Mouse (Mus musculus) left cerebral cortex, postnatal 14 days (tissue): ENCODE data around the gene Wwox. TPM values are rescaled to one million over a fixed set of nuclear protein-coding genes. Genes with fewer than 3 reads are reported as not detected.
A peak's percentile ranks its signal among the peaks of the same experiment; 100 is the strongest.

Source experiments
- DNase-seq, 2 experiments: peaks; one replicate each; pipeline ENCODE4 v3.0.0; 2021 to 2022; ENCODE audit warnings: low spot score in 2 of 2, mixed read lengths in 1 of 2
- intact Hi-C: fragments of 180-260 bp; cut with DNase I; formaldehyde crosslinking; loops from one replicate; pipeline ENCODE4 v1.15.1; 2025
- total RNA-seq, 2 experiments: library from RNA; stranded (reverse); gene quantifications; 2 replicates each; pipeline ENCODE4 v1.2.3; 2021

Wwox gene
- total RNA-seq, 2 experiments from 2014 or later: 11.9 to 12.0 TPM

DNA sequence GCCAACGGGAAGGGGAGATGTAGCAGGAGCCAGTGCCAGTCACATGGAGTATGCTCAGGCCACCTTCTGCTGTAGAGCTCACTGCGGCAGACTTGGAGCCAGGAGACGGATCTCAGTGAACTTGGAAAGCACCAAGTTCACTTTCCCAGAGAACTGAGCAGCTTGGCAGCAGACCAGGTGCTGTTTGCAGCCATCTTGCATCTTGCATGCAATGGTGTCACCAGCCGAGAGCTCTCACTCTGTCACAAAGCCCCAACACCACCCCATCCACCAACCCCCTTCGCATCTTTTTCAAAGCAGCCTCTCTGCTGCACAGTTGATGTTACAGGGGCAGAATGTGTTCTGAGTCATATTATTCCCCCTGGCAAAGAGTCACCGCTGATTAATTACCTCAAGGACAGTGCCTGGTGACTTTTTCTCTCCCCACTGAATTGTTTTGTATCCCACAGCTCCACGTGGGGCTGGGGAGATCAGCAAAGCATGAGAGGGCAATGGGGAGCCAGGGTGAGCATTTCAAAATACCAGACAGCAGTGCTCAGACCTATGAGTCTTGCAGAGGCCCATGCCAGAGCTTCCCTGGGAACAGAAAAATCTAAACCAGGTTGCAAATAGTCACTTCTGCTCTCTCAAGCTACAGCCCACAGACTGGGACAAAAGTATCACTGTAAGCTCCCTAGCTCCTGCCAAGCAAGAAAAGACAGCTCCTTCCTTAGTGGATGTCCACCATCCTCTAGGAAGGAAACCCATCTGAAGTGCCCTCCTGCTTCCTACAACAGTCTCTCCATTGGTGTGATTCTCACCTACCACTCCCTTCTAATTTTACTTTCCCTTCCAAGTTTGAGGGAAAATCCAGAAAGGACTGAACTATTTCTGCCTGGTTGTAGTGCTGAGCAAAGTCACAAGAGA, 642.1 kb downstream of the Wwox start:
- intact Hi-C loops: no loop called here
- peak; percentile 5 to 14 for DNase-seq

DNA sequence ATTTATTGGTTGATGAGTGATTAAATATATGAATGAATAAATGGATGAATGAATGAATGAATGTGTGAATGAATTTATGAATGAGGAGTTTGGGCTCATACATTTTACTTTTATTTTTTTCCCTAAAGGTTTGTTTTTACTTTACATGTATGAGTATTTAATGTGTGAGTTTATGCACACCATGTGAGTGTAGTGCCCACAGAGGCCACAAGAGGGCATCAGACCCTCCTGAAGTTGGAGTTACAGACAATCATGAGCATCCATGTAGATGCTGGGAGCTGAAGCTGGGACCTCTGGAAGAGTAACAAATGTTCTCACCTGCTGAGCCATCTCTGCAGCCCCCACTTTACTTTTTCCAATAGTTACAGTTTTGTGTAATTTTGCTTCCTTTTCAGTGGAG, 648.7 kb downstream of the Wwox start:
- no peak for DNase-seq
- intact Hi-C loops: no loop called here

DNA sequence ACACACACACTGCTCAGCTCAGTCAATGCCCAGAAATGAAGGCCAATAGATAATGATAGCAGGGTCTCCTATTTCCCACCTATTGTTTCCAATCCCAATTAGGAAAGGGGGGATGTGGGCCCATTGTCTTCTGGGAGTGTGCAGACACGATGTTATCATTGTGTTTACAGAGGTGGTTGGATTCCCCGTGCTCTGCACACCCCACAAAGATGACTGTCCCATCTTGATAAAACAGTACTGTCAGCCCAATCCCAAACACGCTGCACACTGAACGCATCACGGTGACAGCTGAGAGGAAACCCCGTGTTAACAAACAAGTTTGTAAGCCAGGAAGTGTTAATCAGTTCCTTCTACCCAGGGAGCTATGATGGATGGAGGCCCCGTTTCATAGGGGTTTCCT, 650.3 kb downstream of the Wwox start:
- DNase-seq: no peak
- intact Hi-C loops: loop anchor here (10.0 kb wide), 1 partner anchor 615 kb away; the partner anchor contains the start of gene Maf

DNA sequence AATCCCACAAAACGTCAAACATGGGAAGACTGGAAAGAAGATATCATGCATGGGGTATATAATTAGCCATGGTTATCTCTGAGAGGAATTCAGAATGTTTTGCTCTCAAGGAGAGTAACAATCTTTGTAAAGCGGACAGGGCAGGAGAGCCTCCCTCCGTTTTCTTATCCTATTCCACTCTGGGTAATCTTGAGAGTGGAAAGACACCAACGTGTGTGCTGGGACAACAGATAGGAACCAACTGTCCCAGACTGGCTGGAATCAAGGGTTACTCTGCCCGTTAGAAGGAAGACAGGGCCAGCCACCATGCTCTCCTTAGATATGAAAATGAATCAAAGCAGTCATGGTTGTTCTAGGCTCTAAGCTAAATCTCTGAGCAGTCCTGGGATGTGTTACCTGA, 650.7 kb downstream of the Wwox start:
- intact Hi-C loops: loop anchor here (10.0 kb wide), 1 partner anchor 615 kb away; the partner anchor contains the start of gene Maf

DNA sequence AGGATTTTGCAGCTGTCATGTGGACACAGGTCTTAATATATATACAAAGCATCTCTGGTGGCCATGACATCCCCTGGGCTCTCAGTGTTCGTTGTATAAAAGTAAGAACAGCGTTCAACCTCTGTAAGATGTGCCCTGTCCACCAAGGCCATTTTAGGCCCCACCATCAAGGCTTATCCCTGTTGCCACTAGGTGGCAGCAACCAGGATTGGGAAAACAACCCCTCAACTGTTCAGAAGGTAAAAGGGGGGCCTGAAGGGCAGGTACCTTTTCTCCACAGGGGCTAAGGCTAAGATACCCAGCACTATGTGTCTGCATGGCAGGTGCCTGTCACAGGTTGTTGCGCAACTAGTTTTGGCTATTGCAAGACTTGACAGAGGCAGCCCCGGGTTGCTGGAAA, 656.1 kb downstream of the Wwox start:
- intact Hi-C loops: loop anchor here (5.0 to 10.0 kb wide), 2 partner anchors 62 to 609 kb away; partner anchors contain the start of gene Maf
- no peak for DNase-seq

More for the DNA sequence above, 650.7 kb downstream of the Wwox start:
- DNase-seq: no peak

DNA sequence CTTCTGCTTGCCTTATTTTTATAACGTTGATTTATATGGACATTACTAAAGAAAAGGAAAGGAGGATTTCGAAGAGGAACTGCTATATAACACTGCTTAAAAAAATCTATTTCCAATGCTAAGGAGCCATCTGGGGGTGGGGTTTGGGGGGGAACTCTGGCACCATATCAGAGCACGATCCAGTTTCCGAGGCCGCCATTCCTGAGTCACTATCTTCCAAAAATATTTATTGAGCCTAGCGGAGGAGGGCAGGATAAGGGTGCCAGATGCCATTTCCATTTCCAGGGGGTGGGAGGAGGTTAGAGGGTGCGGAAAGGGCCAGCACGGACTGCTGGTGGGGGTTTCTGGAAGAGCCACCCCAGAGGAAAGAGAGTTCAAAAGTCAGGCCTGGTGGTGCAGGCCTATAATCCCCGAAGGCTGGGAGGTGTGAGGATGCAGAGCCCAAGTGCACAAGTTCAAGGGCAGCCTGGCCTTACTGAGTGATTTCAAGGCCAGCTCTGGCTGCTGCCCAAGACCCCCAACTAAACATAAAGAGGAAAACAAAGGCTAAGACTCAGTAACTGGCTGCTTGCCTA, 658.6 kb downstream of the Wwox start:
- no peak for DNase-seq
- intact Hi-C loops: loop anchor here (5.0 to 10.0 kb wide), 2 partner anchors 59 to 607 kb away; partner anchors contain the start of gene Maf

DNA sequence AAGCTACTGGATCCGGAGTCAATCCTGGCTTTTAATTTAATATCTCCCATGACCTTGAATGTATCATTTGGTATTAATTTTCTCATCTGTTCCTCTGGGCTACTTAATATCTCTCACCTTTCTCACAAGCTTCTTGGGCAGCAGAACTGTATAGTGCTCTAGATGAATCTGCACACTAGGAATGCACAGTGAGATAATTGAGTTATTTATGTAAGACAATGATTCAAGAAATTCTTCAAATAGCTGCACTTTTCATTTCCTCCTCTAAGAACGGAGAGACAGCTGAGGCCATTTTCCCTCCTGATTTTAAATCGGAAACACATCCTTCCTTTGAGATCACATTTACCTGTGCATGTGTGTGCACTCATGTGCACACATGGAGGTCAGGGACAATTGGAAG, 669.9 kb downstream of the Wwox start:
- DNase-seq: no peak
- intact Hi-C loops: no loop called here

DNA sequence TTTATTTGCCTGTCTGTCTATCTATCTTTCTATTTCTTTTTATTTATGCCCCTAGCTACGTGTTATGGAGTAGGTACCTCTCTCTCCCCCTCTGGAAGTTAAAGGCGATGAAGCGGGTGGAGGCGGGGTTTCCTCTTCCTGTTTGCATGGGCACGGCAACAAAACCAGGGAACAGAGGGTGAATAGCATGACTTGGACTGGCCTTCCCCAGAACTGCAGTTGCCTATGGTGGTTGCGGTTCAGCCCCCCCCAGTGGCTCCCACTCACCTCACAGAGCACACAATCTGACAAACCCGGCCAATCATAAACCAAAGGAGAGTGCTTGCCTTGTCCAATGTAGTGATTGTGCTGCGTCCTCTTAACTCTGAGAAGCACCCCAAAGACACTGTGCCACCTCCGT, 671.0 kb downstream of the Wwox start:
- DNase-seq: no peak
- intact Hi-C loops: no loop called here

DNA sequence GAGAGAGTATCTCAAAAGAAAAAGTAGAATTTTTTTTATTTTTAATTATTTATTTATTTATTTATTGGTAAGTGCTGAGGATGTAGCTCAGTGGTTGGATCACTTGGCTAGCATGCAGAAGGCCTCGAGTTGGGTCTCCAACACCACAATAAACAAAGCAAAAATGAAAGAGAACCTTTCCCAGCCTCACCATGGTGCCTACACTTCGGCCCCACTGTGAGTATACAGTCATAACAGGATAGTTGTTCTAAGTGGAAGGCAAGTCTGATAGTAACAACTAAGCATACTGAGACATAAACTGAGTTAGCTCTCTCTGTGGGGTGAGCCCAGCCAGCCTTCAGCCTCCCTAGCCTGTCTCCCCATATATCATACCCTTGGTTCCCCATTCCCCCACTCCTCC, 672.6 kb downstream of the Wwox start:
- intact Hi-C loops: no loop called here
- DNase-seq: no peak

DNA sequence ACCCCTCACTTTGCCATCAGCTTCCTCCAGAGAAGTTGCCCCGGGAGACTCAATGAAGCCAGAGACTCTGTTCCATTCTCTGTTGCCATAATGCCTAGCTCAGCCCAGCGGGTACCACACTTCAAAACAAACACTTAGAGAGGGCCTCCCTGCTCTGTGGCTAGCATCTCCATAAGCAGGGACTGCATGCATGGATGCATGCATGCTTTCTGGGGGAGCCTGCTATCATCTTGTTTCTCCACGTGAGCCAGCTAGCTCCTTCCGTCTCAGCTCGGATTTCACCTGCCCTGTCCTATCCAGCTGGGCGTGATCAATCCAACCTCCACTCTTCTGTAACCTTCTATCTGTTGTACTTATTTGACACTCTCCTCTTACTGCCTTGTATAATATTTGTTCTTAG, 675.0 kb downstream of the Wwox start:
- intact Hi-C loops: no loop called here
- no peak for DNase-seq

DNA sequence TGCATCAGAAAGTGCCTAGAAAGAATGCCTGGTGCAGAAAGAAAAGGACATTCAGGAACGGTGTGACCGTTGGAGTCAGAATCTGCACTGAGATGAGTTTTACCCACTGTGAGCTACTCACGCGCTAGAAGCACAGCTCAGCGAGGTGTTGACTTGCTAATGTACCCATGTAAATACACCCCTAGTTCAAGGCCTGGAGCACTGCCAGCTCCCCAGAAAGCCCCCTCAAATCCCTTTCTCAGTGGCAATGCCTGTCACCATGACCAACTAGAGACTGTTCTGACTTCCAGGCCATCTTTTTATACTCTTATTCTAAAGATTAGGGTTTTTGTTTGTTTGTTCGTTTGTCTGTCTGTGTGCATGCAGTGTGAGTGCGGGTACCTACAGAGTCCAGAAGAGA, 686.6 kb downstream of the Wwox start:
- intact Hi-C loops: no loop called here

DNA sequence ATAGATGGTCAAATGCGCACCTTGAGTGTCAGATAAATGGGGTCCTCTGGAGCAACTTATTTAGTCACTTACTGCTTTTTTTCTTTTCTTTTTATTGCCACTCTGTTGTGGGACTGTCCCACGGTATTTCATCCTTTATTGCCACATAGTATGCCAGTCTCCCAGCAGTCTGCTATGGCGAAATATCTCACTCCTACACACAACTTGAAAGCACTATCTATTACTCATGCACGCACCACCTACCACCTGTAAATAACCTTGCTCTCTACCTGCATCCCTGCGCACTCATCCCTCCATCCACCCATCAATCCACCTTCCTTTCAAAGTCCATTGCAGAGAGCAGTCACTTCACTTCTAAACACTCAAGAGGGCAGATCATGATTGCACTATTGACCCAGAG, 687.2 kb downstream of the Wwox start:
- no peak for DNase-seq
- intact Hi-C loops: no loop called here

More for the DNA sequence above, 686.6 kb downstream of the Wwox start:
- no peak for DNase-seq

DNA sequence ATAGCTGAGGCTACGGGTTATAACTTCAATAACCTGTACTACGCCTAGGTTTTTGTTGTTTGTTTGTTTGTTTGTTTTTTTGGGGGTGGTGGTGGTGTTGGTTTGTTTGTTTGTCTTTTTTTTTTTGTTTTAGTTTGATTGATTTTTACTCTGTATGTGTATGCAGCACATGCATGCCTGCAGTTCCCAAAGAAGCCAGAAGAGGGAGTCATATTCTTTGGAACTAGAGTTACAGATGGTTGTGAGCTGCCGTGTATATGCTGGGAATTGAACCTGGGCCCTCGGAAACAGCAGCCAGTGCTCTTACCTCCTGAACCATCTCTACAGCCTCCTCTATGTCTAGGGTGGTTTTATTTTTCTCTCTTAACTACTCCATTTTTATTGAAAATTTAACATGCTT, 689.9 kb downstream of the Wwox start:
- DNase-seq: no peak

DNA sequence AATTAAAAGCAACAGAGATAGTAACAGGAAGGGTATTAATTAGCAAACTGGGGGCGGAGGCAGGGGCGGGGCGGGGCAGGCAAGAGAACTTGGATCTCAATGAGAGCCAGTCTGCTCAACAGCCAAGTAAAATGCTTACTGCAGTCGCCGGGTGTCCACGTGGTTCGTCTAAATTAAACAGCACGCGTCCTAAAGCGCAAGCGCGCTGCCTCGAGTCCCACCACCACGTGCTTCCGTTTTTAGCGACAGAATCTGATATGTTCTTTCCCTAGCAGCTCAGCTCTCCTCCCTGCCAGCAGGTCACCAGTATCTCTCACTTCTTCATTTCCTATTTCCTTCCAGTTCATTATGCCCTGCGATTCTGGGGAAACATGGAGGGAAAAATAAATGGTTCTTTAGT, 693.7 kb downstream of the Wwox start:
- no peak for DNase-seq
- intact Hi-C loops: no loop called here

More for the DNA sequence above, 689.9 kb downstream of the Wwox start:
- intact Hi-C loops: no loop called here

DNA sequence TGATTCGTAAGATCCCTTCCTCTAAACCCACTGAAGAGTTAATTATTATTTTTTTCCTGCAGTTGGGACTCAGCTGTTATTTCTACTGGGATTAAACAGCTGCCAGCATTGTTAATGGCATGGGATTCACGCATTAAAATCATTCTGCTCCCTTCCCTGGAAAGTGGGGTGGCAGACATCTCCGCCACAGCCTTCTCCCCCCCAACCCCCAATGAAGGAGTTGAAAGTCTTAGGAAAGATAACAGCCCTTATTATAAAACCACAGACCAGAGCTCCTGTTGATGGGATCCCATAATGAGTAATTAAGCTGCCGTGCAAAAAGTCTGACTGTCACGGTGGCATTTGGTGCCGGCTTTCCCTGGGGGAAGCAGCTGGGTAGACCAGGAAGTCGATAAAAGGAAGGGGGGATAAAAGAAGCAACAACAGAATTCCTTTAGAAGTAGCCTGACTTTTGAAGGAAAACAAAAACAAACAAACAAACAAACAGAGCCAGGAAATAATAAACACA, 694.3 kb downstream of the Wwox start:
- DNase-seq: no peak
- intact Hi-C loops: no loop called here

DNA sequence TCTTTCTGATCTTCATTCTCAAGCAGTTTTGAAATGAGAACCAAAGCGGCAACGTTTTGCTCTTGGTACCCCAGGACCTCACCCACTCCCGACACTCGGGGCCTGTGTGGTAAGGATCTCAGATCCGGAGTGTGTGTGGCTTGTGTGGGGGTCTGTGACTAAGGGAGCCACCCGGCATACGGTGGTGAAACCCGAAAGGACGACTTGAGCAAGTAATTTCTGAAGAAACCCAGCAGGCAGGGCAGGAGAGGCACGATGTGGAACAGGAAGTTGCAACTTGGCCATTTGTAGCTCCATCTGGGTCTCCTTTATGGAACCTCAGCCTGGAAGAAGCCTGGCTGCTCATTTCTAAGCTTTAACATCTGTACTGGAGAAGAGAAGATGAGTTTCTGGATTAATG, 697.4 kb downstream of the Wwox start:
- intact Hi-C loops: no loop called here
- no peak for DNase-seq

DNA sequence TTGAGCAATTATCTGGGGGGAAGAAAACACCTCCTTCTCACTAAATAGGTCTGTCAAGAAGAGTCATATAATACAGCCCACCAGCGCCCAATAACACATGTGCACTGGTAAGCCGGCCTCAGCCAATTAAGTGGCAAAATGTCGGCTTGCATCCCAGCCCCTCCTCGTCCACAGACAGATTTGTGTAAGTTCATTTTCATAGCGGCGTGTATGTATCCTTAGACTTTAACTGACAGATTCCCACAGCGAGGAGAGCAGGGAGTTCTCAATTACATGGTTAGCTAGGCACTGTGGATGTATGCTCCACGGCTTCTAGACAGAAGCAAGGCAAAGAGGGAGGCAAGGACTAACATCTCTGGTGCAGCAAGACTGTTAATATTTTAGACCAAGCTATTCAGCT, 702.2 kb downstream of the Wwox start:
- intact Hi-C loops: no loop called here
- DNase-seq: no peak

DNA sequence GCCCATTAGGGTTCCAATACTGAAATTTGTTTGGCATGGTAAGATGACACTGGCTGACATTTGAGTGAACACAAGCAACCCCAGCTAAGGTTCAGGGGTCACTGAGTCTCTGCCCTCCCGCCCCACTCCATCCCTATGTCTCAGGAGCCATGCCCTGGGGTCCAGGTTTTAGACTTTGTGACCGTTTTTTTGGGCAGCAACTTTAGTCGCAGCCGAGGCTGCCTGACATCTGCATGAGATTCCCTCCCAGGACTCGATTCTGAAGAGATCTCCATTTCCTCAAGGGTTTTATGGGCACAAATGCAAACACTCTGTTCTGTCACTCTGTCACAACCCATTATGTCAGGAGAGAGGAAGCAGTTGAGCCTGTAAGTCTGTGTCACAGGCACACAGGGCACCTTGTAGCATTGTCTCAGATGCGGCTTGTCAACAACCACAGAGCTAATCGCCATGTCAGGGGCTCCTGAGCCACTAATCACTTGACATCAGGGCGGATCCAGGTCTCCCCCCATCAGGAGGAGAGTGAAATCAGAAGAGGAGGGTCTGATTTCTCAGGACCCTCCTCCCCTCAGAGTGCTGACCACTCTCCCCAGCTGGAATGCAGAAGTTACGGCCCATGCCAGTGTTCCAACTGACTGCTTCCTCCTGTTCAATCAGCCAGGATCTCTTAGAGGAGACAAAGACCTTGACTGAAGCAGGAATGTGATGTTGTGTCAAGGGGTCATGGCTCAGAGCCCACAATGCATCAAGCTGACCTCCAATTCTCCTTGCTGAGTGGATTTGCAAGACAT, 704.3 kb downstream of the Wwox start:
- DNase-seq: no peak
- intact Hi-C loops: no loop called here

DNA sequence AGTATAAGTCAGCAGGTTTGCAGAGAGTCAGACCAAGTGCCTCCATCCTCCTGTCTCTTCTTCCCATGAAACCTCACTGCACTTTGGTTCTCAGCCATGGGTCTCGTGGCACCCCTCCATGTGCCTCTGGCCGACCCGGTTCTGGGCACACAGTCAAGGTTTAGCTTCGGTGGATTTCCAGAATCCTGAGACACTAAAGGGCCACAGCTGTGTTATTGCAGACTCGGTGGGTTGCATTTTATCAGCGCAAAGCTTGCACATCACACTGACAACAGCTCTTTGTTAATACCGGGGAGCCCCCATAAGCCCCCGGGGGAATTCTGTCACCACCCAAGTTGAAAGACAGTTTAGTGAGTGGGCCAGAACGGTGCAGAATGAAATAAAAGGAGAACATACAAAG, 707.6 kb downstream of the Wwox start:
- intact Hi-C loops: no loop called here
- DNase-seq: no peak
